Mouse (Mus musculus) kidney, embryonic 16.5 days (tissue): ENCODE measurements around the gene Cyp11a1. TPM values are rescaled to one million over a fixed set of nuclear protein-coding genes. Genes with fewer than 3 reads are reported as not detected.

Experiments used
- ATAC-seq: fragments of 200-750 bp; cut with Nextera tagmentation; 2 replicates; pipeline ENCODE4 v1.8.0; 2017; ENCODE audit warnings: moderate TSS enrichment; ENCODE audit not compliant: low FRiP score, low TSS enrichment
- H3K27ac ChIP-seq: fragments of 300-500 bp; sonication (generic); 2 replicates; pipeline ENCODE4 v1.5.1; 2014; ENCODE audit warnings: low read length
- H3K27me3 ChIP-seq: fragments of 300-500 bp; sonication (generic); 2 replicates; pipeline ENCODE4 v1.6.1; 2014; ENCODE audit warnings: low read length, control low read depth, mixed read lengths; ENCODE audit not compliant: insufficient read depth
- H3K36me3 ChIP-seq: fragments of 300-500 bp; sonication (generic); 2 replicates; pipeline ENCODE4 v1.6.1; 2014; ENCODE audit warnings: low read length, control low read depth, mixed read lengths; ENCODE audit not compliant: insufficient read depth
- H3K4me1 ChIP-seq: fragments of 300-500 bp; sonication (generic); 2 replicates; pipeline ENCODE4 v1.6.1; 2014; ENCODE audit warnings: low read length, control low read depth, mixed read lengths; ENCODE audit not compliant: insufficient read depth
- H3K4me2 ChIP-seq: fragments of 300-500 bp; sonication (generic); replicated peaks from 2 replicates; pipeline ENCODE4 v1.6.1; 2014; ENCODE audit warnings: low read depth, low read length
- H3K4me3 ChIP-seq: fragments of 300-500 bp; sonication (generic); 2 replicates; pipeline ENCODE4 v1.5.1; 2014; ENCODE audit warnings: mild to moderate bottlenecking, low read length
- H3K9ac ChIP-seq: fragments of 300-500 bp; sonication (generic); replicated peaks from 2 replicates; pipeline ENCODE4 v1.6.1; 2014; ENCODE audit warnings: low read length
- H3K9me3 ChIP-seq: fragments of 300-500 bp; sonication (generic); 2 replicates; pipeline ENCODE4 v1.6.1; 2016; ENCODE audit warnings: low read length, control low read depth
- WGBS: fragments of 180-500 bp; shearing (Covaris S2); extraction: QIAGEN DNeasy Blood & Tissue Kit; methylation state at CpG from one replicate; pipeline ENCODE4 v1.1.7; 2014; 5-methylcytosine and 5-hydroxymethylcytosine counted together
- polyA plus RNA-seq: library from polyadenylated mRNA; unstranded; fragments of >200 nt; fragmentation: Nextera tagmentation; extraction: Ambion mirVana; gene quantifications from 2 replicates; pipeline ENCODE4 v1.2.1, GENCODE M21; 2015

Cyp11a1 gene
- polyA plus RNA-seq, 1 experiment from 2014 or later = 45.7 TPM

GRCm38 (mm10) chr9:57999676-58000075, 6.5 kb upstream of the Cyp11a1 start:
- WGBS = 43% methylated on average over 2 of the region's 2 CpGs
- Histone ChIP-seq H3K9ac (no peak overlapping the region), H3K4me3 (no peak overlapping the region), H3K4me1 (peaks cover 16% of the 10 kb centered on the region), H3K27ac (no peak overlapping the region), H3K9me3 (no peaks in the 10 kb centered on the region), H3K27me3 (peaks cover 15% of the 10 kb centered on the region; the same call in 1 of the 2 replicates), H3K36me3 (no peaks in the 10 kb centered on the region), H3K4me2 (no peak overlapping the region)
- no peak for ATAC-seq

GRCm38 (mm10) chr9:58003272-58003671, 2.9 kb upstream of the Cyp11a1 start:
- no peak overlapping the region for H3K27ac ChIP-seq
- peak; percentile 74; the same call in 1 of the 2 replicates for ATAC-seq
- WGBS = 14% methylated on average over 2 of the region's 2 CpGs
- H3K4me1 ChIP-seq = peaks cover 8% of the 10 kb centered on the region; the same call in 1 of the 2 replicates
- no peak overlapping the region for H3K4me3 ChIP-seq
- H3K36me3 ChIP-seq = no peaks in the 10 kb centered on the region
- no peak overlapping the region for H3K9ac ChIP-seq
- no peak overlapping the region for H3K4me2 ChIP-seq
- peaks cover 5% of the 10 kb centered on the region; the same call in 1 of the 2 replicates for H3K27me3 ChIP-seq
- no peaks in the 10 kb centered on the region for H3K9me3 ChIP-seq

DNA sequence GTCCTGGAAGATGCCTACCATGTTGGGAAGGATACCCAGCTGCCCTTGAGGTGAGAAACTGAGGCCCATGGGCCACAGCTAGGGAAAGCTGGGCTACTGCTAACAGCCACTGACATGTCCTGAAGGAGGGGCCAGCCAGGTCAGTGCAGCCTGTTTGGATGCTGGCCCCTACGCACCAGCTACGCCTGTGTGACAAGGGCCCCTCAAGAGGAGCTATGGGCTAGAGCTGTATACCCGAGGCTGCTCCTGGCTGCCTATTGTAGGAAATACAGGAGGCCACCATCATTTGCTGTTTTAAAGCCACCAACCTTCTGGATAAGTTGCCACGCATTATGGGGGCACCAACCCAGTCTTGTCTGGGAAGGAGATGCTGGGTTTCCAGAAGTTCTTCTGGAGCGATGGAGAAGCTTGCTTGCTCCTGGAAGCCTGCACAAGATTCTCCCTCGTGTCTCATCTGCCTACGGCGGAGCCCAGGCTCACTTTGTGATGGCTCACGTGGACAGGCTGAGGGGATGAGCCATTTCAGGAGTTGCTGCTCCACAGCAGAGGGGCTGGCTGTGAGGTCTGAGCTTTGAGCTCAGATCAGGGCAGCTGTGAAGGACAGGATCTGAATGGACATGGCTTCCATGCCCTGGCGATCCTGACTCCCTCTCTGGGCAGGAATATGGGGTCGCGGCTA, 2.3 kb downstream of the Cyp11a1 start:
- ATAC-seq = no peak
- 67% methylated on average over 12 of the region's 12 CpGs for WGBS
- Histone ChIP-seq H3K36me3 (no peaks in the 10 kb centered on the region), H3K4me3 (no peak overlapping the region), H3K27ac (no peak overlapping the region), H3K4me2 (no peak overlapping the region), H3K9ac (0 out of 2 replicates have a peak overlapping the region, but pooled peaks have one; percentile 3), H3K27me3 (no peaks in the 10 kb centered on the region), H3K9me3 (no peaks in the 10 kb centered on the region), H3K4me1 (peaks cover 19% of the 10 kb centered on the region)

GRCm38 (mm10) chr9:58009015-58009362, 2.8 kb downstream of the Cyp11a1 start:
- H3K27me3 ChIP-seq = no peaks in the 10 kb centered on the region
- no peak overlapping the region for H3K4me2 ChIP-seq
- no peak overlapping the region for H3K4me3 ChIP-seq
- 4% methylated on average over 6 of the region's 6 CpGs for WGBS
- peak; percentile 86 for ATAC-seq
- H3K27ac ChIP-seq = no peak overlapping the region
- H3K9me3 ChIP-seq = no peaks in the 10 kb centered on the region
- no peaks in the 10 kb centered on the region for H3K36me3 ChIP-seq
- H3K4me1 ChIP-seq = peaks cover 17% of the 10 kb centered on the region
- 0 out of 2 replicates have a peak overlapping the region, but pooled peaks have one; percentile 3 for H3K9ac ChIP-seq

DNA sequence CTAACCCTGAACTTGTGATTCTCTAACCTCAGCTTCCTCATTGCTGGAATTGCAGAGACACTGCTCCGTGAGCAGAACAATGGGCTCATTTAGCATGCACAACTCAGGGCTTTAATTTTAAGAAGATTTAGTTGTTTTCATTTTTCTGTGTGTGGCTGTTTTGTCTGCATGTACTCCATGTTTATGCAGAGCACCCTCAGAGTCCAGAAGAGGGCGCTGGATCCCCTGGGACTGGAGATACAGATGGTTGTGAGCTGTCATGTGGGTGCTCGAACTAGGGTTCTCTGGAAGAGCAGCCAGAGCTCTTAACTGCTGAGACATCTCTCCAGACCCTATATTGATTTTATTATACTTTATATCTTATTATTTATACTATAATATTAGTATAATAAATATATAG, 3.4 kb downstream of the Cyp11a1 start:
- no peak overlapping the region for H3K4me2 ChIP-seq
- no peak for ATAC-seq
- 62% methylated on average over 3 of the region's 3 CpGs for WGBS

GRCm38 (mm10) chr9:58011027-58011426, 4.8 kb downstream of the Cyp11a1 start:
- Histone ChIP-seq H3K27me3 (no peaks in the 10 kb centered on the region), H3K4me1 (peaks cover 24% of the 10 kb centered on the region), H3K9me3 (no peaks in the 10 kb centered on the region), H3K4me3 (no peak overlapping the region), H3K27ac (no peak overlapping the region), H3K4me2 (no peak overlapping the region), H3K9ac (no peak overlapping the region), H3K36me3 (no peaks in the 10 kb centered on the region)
- 27% methylated on average over 7 of the region's 7 CpGs for WGBS
- no peak for ATAC-seq

More for the DNA sequence above, 3.4 kb downstream of the Cyp11a1 start:
- no peak overlapping the region for H3K4me3 ChIP-seq
- H3K4me1 ChIP-seq = peaks cover 20% of the 10 kb centered on the region
- H3K36me3 ChIP-seq = no peaks in the 10 kb centered on the region
- H3K9ac ChIP-seq = no peak overlapping the region
- H3K27me3 ChIP-seq = no peaks in the 10 kb centered on the region
- no peaks in the 10 kb centered on the region for H3K9me3 ChIP-seq
- no peak overlapping the region for H3K27ac ChIP-seq

- 51% methylated on average over 8 of the region's 8 CpGs for WGBS
- Histone ChIP-seq H3K9me3 (no peaks in the 10 kb centered on the region), H3K4me3 (no peak overlapping the region), H3K4me2 (no peak overlapping the region), H3K9ac (no peak overlapping the region), H3K36me3 (no peaks in the 10 kb centered on the region), H3K27me3 (no peaks in the 10 kb centered on the region), H3K4me1 (peaks cover 24% of the 10 kb centered on the region), H3K27ac (no peak overlapping the region)
- no peak for ATAC-seq
Measured at GRCm38 (mm10) chr9:58011552-58011951, 5.3 kb downstream of the Cyp11a1 start.

GRCm38 (mm10) chr9:58012486-58012885, 6.3 kb downstream of the Cyp11a1 start:
- Histone ChIP-seq H3K27ac (no peak overlapping the region), H3K4me3 (no peak overlapping the region), H3K9ac (no peak overlapping the region), H3K27me3 (no peaks in the 10 kb centered on the region), H3K4me2 (no peak overlapping the region), H3K9me3 (no peaks in the 10 kb centered on the region), H3K4me1 (peaks cover 24% of the 10 kb centered on the region), H3K36me3 (no peaks in the 10 kb centered on the region)
- 83% methylated on average over 2 of the region's 2 CpGs for WGBS
- no peak for ATAC-seq

- WGBS = 19% methylated on average over 2 of the region's 2 CpGs
- Histone ChIP-seq H3K4me3 (no peak overlapping the region), H3K27ac (no peak overlapping the region), H3K4me1 (peaks cover 24% of the 10 kb centered on the region), H3K4me2 (no peak overlapping the region), H3K36me3 (no peaks in the 10 kb centered on the region), H3K9me3 (no peaks in the 10 kb centered on the region), H3K27me3 (no peaks in the 10 kb centered on the region), H3K9ac (no peak overlapping the region)
- ATAC-seq = no peak
Measured at GRCm38 (mm10) chr9:58012935-58013334, 6.7 kb downstream of the Cyp11a1 start.

DNA sequence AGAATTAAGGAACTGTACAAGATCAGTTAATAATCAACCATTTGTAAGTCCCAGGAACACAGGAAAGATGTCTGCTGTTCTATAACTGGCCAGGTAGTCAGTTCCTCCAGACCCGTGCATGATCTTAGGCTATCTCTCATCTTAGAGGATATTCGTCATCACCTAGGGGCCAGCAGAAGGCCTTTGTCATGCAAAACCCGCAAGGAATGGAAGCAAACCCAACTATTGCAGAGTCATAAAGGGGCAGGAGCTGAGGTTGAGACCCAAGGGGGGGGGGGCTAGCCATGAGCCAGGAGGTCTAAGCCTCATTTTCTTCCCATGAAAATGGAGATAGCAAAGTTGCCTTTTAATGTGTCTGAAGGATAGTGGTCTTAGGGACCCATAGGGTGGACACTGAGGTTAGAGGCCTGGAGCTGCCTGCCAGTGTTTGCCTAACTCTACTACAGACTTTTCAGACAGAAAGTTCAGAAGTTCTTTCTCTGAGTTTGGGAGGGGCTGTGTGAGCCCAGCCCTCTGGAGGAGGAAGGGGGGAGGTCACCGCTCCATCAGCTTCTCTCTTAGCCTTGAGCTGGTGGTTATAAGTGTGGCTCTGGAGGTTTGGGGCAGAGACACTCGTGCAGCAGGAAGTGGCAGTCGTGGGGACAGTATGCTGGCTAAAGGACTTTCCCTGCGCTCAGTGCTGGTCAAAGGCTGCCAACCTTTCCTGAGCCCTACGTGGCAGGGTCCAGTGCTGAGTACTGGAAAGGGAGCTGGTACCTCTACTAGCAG, 8.4 kb downstream of the Cyp11a1 start:
- H3K9me3 ChIP-seq = no peaks in the 10 kb centered on the region
- H3K4me3 ChIP-seq = no peak overlapping the region
- no peak for ATAC-seq
- 48% methylated on average over 8 of the region's 8 CpGs for WGBS
- H3K27ac ChIP-seq = no peak overlapping the region
- no peak overlapping the region for H3K9ac ChIP-seq
- H3K4me1 ChIP-seq = peaks cover 18% of the 10 kb centered on the region
- H3K4me2 ChIP-seq = no peak overlapping the region
- H3K27me3 ChIP-seq = no peaks in the 10 kb centered on the region
- H3K36me3 ChIP-seq = no peaks in the 10 kb centered on the region
